Mouse (Mus musculus): ENCODE results near the gene Znrf4.

GRCm38 (mm10) chr17:56506417-56507065 lies 5.7 kb downstream of the Znrf4 start:
- TF ChIP-seq POLR2A (IDR thresholded peaks at IDR 0.05; ENCODE audit: borderline replicate concordance, extremely low read depth, insufficient read depth, insufficient read length, poor library complexity, severe bottlenecking) = no peak
- no peak for TF ChIP-seq CTCF (IDR thresholded peaks at IDR 0.05; ENCODE audit: borderline replicate concordance, extremely low read depth, insufficient read depth, insufficient read length)

Measured in brain, embryonic 14.5 days (tissue).